Mouse (Mus musculus) hindbrain, postnatal 0 days (tissue): ENCODE results near the gene Kdm4b. TPM values are rescaled to one million over a fixed set of nuclear protein-coding genes. Genes with fewer than 3 reads are reported as not detected.

Experiments used
- ATAC-seq: fragments of 200-750 bp; cut with Nextera tagmentation; 2 replicates; pipeline ENCODE4 v1.8.0; 2017; ENCODE audit warnings: mild to moderate bottlenecking, moderate TSS enrichment, moderate library complexity
- DNase-seq: peaks from one replicate; pipeline ENCODE4 v3.0.0-alpha.2; 2015; ENCODE audit warnings: low spot score
- H3K27ac ChIP-seq: fragments of 300-500 bp; sonication (generic); 2 replicates; pipeline ENCODE4 v1.5.1; 2014; ENCODE audit warnings: mild to moderate bottlenecking
- H3K27me3 ChIP-seq: fragments of 300-500 bp; sonication (generic); 2 replicates; pipeline ENCODE4 v1.6.1; 2014; ENCODE audit warnings: low read length, mixed read lengths; ENCODE audit not compliant: insufficient read depth
- H3K36me3 ChIP-seq: fragments of 300-500 bp; sonication (generic); 2 replicates; pipeline ENCODE4 v1.6.1; 2014; ENCODE audit warnings: low read length, mixed read lengths; ENCODE audit not compliant: insufficient read depth
- H3K4me1 ChIP-seq: fragments of 300-500 bp; sonication (generic); 2 replicates; pipeline ENCODE4 v1.6.1; 2014; ENCODE audit warnings: antibody characterized with exemption, low read length, mixed read lengths; ENCODE audit not compliant: insufficient read depth
- H3K4me2 ChIP-seq: fragments of 300-500 bp; sonication (generic); 2 replicates; pipeline ENCODE4 v1.6.1; 2014; ENCODE audit warnings: low read depth, mild to moderate bottlenecking, low read length, moderate library complexity, mixed read lengths
- H3K4me3 ChIP-seq: fragments of 300-500 bp; sonication (generic); 2 replicates; pipeline ENCODE4 v1.5.1; 2014; ENCODE audit warnings: low read length
- H3K9ac ChIP-seq: fragments of 300-500 bp; sonication (generic); replicated peaks from 2 replicates; pipeline ENCODE4 v1.6.1; 2014; ENCODE audit warnings: mild to moderate bottlenecking, low read length, moderate library complexity, mixed read lengths
- H3K9me3 ChIP-seq: fragments of 300-500 bp; sonication (generic); 2 replicates; pipeline ENCODE4 v1.6.1; 2016; ENCODE audit warnings: low read length, mixed read lengths
- CTCF ChIP-seq: IDR thresholded peaks from 2 replicates; pipeline ENCODE4 v1.5.1; 2016; ENCODE audit warnings: antibody characterized with exemption, control low read depth, low read depth
- WGBS: fragments of 180-500 bp; shearing (Covaris S2); extraction: QIAGEN DNeasy Blood & Tissue Kit; methylation state at CpG from one replicate; pipeline ENCODE4 v1.1.7; 2014; 5-methylcytosine and 5-hydroxymethylcytosine counted together
- polyA plus RNA-seq: library from polyadenylated mRNA; unstranded; fragments of >200 nt; fragmentation: Nextera tagmentation; extraction: Ambion mirVana; gene quantifications from 2 replicates; pipeline ENCODE4 v1.2.1, GENCODE M21; 2015
- total RNA-seq: library from RNA; depleted of rRNA; stranded (reverse); fragments of >200 nt; gene quantifications from 2 replicates; pipeline ENCODE4 v1.2.3, GENCODE M21; 2014

Gene Kdm4b
- total and polyA plus RNA-seq, 2 experiments from 2014 or later = 42.5 to 144 TPM

GRCm38 (mm10) chr17:56356921-56357885, 31.3 kb downstream of the Kdm4b start:
- ATAC-seq (peak; percentile 72), DNase-seq (peak; percentile 94)
- TF ChIP-seq CTCF = peak; percentile 99
- Histone ChIP-seq H3K27me3 (no peaks in the 10 kb centered on the region), H3K36me3 (peaks cover 35% of the 10 kb centered on the region; the same call in 1 of the 2 replicates), H3K4me1 (peaks cover 9% of the 10 kb centered on the region; the same call in 1 of the 2 replicates), H3K27ac (0 out of 2 replicates have a peak overlapping the region, but pooled peaks have one; percentile 12), H3K9ac (no peak overlapping the region), H3K4me3 (no peak overlapping the region), H3K9me3 (no peaks in the 10 kb centered on the region), H3K4me2 (no peak overlapping the region)
- 70% methylated on average over 9 of the region's 9 CpGs for WGBS

GRCm38 (mm10) chr17:56359183-56359725, 33.4 kb downstream of the Kdm4b start:
- no peak overlapping the region for H3K4me3 ChIP-seq
- peaks cover 9% of the 10 kb centered on the region; the same call in 1 of the 2 replicates for H3K4me1 ChIP-seq
- H3K4me2 ChIP-seq = no peak overlapping the region
- ATAC-seq (no peak), DNase-seq (no peak)
- TF ChIP-seq CTCF = no peak
- H3K9me3 ChIP-seq = no peaks in the 10 kb centered on the region
- H3K27me3 ChIP-seq = no peaks in the 10 kb centered on the region
- 68% methylated on average over 3 of the region's 3 CpGs for WGBS
- peak overlapping the region; percentile 21; the same call in 1 of the 2 replicates for H3K9ac ChIP-seq
- peaks cover 27% of the 10 kb centered on the region; the same call in 1 of the 2 replicates for H3K36me3 ChIP-seq
- peak overlapping the region; percentile 67; the same call in 1 of the 2 replicates for H3K27ac ChIP-seq

- 48% methylated on average over 1 of the region's 1 CpGs for WGBS
- Histone ChIP-seq H3K27me3 (no peaks in the 10 kb centered on the region), H3K4me3 (no peak overlapping the region), H3K9me3 (no peaks in the 10 kb centered on the region), H3K9ac (no peak overlapping the region), H3K36me3 (peaks cover 21% of the 10 kb centered on the region; the same call in 1 of the 2 replicates), H3K4me2 (no peak overlapping the region), H3K27ac (peak overlapping the region; percentile 67), H3K4me1 (peaks cover 9% of the 10 kb centered on the region; the same call in 1 of the 2 replicates)
- ATAC-seq (no peak), DNase-seq (no peak)
- TF ChIP-seq CTCF = no peak
These were observed 34.0 kb downstream of the Kdm4b start for GRCm38 (mm10) chr17:56359864-56360263.

GRCm38 (mm10) chr17:56360451-56360850, 34.6 kb downstream of the Kdm4b start:
- Histone ChIP-seq H3K4me3 (no peak overlapping the region), H3K4me1 (peaks cover 9% of the 10 kb centered on the region; the same call in 1 of the 2 replicates), H3K27ac (peak overlapping the region; percentile 67), H3K9ac (no peak overlapping the region), H3K4me2 (no peak overlapping the region), H3K27me3 (no peaks in the 10 kb centered on the region), H3K9me3 (no peaks in the 10 kb centered on the region), H3K36me3 (peaks cover 17% of the 10 kb centered on the region; the same call in 1 of the 2 replicates)
- 25% methylated on average over 8 of the region's 8 CpGs for WGBS
- DNase-seq = peak; percentile 78
- ATAC-seq = peak; percentile 71
- 0 out of 2 replicates have a peak, but pooled peaks have one; percentile 12 for TF ChIP-seq CTCF

- H3K27me3 ChIP-seq = no peaks in the 10 kb centered on the region
- peak overlapping the region; percentile 67; the same call in 1 of the 2 replicates for H3K27ac ChIP-seq
- H3K9me3 ChIP-seq = no peaks in the 10 kb centered on the region
- DNase-seq (no peak), ATAC-seq (no peak)
- H3K36me3 ChIP-seq = peaks cover 8% of the 10 kb centered on the region; the same call in 1 of the 2 replicates
- TF ChIP-seq CTCF = no peak
- no peak overlapping the region for H3K4me2 ChIP-seq
- peaks cover 13% of the 10 kb centered on the region; the same call in 1 of the 2 replicates for H3K4me1 ChIP-seq
- 73% methylated on average over 2 of the region's 2 CpGs for WGBS
- H3K4me3 ChIP-seq = no peak overlapping the region
- H3K9ac ChIP-seq = no peak overlapping the region
These were observed 35.7 kb downstream of the Kdm4b start for GRCm38 (mm10) chr17:56361542-56361941.

GRCm38 (mm10) chr17:56365791-56366673, 40.2 kb downstream of the Kdm4b start:
- DNase-seq = peak; percentile 40
- 0 out of 2 replicates have a peak, but pooled peaks cover 7% of the 10 kb centered on the region for H3K4me1 ChIP-seq
- H3K36me3 ChIP-seq = peaks cover 5% of the 10 kb centered on the region; the same call in 1 of the 2 replicates
- H3K9me3 ChIP-seq = no peaks in the 10 kb centered on the region
- H3K4me3 ChIP-seq = no peak overlapping the region
- H3K9ac ChIP-seq = no peak overlapping the region
- H3K4me2 ChIP-seq = no peak overlapping the region
- peak overlapping the region; percentile 51 for H3K27ac ChIP-seq
- H3K27me3 ChIP-seq = no peaks in the 10 kb centered on the region
- 48% methylated on average over 7 of the region's 7 CpGs for WGBS
- TF ChIP-seq CTCF = no peak
- ATAC-seq = peak; percentile 22; the same call in 1 of the 2 replicates
